Mouse (Mus musculus) forebrain, embryonic 10.5 days (tissue): ENCODE measurements around the gene Rapsn. TPM values are rescaled to one million over a fixed set of nuclear protein-coding genes. Genes with fewer than 3 reads are reported as not detected.
"Not testable (repeated sequence)": the region's sequence is repeated elsewhere in the genome, so short reads cannot be mapped to it uniquely, and the experiment has no call there.

ENCODE experiments used
- DNase-seq: peaks from one replicate; pipeline ENCODE4 v3.0.0-alpha.2; 2017; ENCODE audit warnings: low spot score; ENCODE audit errors: extremely low spot score
- H3K27ac ChIP-seq: fragments of 300-500 bp; sonication (generic); 2 replicates; pipeline ENCODE4 v1.5.1; 2016; ENCODE audit warnings: mild to moderate bottlenecking
- H3K27me3 ChIP-seq: fragments of 300-500 bp; sonication (generic); 2 replicates; pipeline ENCODE4 v1.6.1; 2016; ENCODE audit warnings: mild to moderate bottlenecking; ENCODE audit not compliant: poor library complexity, severe bottlenecking
- H3K36me3 ChIP-seq: fragments of 300-500 bp; sonication (generic); replicated peaks from 2 replicates; pipeline ENCODE4 v1.6.1; 2016; ENCODE audit warnings: mild to moderate bottlenecking, moderate library complexity
- H3K4me1 ChIP-seq: fragments of 300-500 bp; sonication (generic); 2 replicates; pipeline ENCODE4 v1.6.1; 2016
- H3K4me3 ChIP-seq: fragments of 300-500 bp; sonication (generic); 2 replicates; pipeline ENCODE4 v1.5.1; 2016; ENCODE audit warnings: mild to moderate bottlenecking, moderate library complexity
- H3K9me3 ChIP-seq: fragments of 300-500 bp; sonication (generic); 2 replicates; pipeline ENCODE4 v1.6.1; 2016; ENCODE audit warnings: mild to moderate bottlenecking, moderate library complexity
- WGBS: fragments of 180-500 bp; shearing (Covaris S2); methylation state at CpG from one replicate; pipeline ENCODE4 v1.1.7; 2016; 5-methylcytosine and 5-hydroxymethylcytosine counted together
- polyA plus RNA-seq: library from polyadenylated mRNA; unstranded; fragments of >200 nt; fragmentation: Nextera tagmentation; extraction: Ambion mirVana; gene quantifications from 2 replicates; pipeline ENCODE4 v1.2.1, GENCODE M21; 2016

Rapsn gene
- 4.9 and 5.2 TPM in 2 replicates for polyA plus RNA-seq

DNA sequence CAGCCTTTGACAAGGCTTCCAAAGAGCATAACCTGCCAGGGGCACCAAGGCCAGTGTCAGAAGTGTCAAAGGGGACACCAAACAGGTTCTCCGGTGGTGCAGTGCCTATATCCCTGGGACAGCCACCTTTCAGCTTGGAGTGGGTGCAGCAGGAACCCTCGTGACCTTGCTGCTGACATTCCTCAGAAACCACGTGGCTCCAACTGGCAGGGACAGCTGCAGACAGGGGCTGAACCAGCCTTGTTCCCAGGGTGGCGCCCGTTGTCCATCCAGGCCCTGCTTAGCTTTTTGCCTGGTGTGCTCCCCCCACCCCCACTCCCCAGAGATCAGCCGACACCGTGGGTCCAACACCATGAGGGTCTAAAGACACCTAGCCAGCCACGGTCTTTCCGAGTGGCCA is at the start of gene Rapsn:
TSS of gene Rapsn (plus strand) at position 236 of the 400 bp plus-strand sequence.
- WGBS = 80% methylated on average over 9 of the region's 9 CpGs
- Histone ChIP-seq H3K27ac (0 out of 2 replicates have a peak within 1 kb of the TSS, but pooled peaks have one; percentile 35), H3K36me3 (no peaks in the 10 kb centered on the region), H3K27me3 (no peaks in the 10 kb centered on the region), H3K4me1 (0 out of 2 replicates have a peak, but pooled peaks cover 5% of the 10 kb centered on the region), H3K4me3 (no peak within 1 kb of the TSS), H3K9me3 (no peaks in the 10 kb centered on the region)
- DNase-seq = no peak

DNA sequence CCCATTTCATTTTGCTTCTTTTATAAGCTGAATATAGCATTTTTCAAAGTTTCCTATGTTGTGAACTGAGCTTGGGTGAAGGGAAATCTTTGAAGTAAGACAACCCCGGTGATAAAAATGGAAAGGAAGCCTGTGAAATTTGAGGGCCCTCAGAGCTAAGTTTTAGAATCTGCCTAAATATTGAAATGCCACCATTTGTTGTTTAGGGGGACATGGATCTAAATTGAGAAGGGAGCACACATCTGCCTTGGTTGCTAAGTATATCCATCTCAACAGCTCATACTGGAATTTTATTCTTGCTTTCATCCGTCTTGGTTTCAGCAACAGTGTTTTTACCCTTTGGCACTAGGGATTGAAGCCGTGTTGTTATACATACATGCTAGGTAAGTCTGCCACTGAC is 49.4 kb upstream of the Rapsn start:
- Histone ChIP-seq H3K9me3 (no peaks in the 10 kb centered on the region), H3K27ac (no peak overlapping the region), H3K36me3 (peaks cover 12% of the 10 kb centered on the region), H3K4me1 (peaks cover 23% of the 10 kb centered on the region), H3K4me3 (no peak overlapping the region), H3K27me3 (no peaks in the 10 kb centered on the region)
- no peak for DNase-seq
- WGBS = 95% methylated on average over 3 of the region's 3 CpGs

DNA sequence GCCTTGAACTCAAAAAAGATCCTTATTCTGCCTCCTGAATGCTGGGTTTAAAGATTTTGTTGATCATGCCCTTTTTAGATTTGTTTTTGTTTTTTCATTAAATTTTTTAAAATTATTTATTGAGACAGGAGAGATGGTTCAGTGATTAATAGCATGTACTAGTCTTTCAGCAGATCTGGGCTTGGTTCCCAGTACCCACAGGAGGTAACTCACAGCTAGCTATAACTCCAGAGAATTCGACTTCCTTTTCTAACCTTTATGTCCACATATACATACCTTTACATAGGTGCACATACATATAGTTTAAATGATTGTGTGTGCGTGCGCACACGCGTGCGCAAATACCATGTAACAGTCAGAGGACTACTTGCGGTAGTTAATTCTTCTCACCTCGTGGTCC is 26.9 kb upstream of the Rapsn start:
- Histone ChIP-seq H3K4me3 (no peak overlapping the region), H3K27ac (no peak overlapping the region), H3K36me3 (peaks cover 99% of the 10 kb centered on the region), H3K9me3 (no peaks in the 10 kb centered on the region), H3K4me1 (no peaks in the 10 kb centered on the region), H3K27me3 (no peaks in the 10 kb centered on the region)
- WGBS = 97% methylated on average over 8 of the region's 8 CpGs
- DNase-seq = no peak

DNA sequence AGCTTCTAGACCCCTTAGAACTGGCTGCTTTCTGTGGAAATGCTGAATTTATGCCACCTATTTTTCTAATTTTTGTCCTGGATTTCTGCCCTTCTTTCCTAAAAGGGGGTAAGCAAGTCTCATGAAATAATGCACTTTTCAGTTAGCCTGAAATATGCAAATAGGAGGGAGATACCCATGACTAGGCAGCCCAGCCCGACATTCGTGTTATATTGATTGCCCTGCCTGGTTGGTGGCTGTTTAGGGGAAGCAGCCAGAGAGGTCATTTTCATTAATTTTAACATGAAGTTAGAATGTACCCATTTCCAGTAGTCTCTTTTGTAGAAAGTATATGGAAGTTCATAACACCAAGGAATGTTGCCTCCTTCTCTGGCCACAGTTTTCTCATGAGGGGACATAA is 21.5 kb upstream of the Rapsn start:
- no peaks in the 10 kb centered on the region for H3K27me3 ChIP-seq
- H3K27ac ChIP-seq = no peak overlapping the region
- peaks cover 13% of the 10 kb centered on the region; the same call in 1 of the 2 replicates for H3K4me1 ChIP-seq
- no peaks in the 10 kb centered on the region for H3K9me3 ChIP-seq
- 91% methylated on average over 2 of the region's 2 CpGs for WGBS
- DNase-seq = no peak
- no peak overlapping the region for H3K4me3 ChIP-seq
- H3K36me3 ChIP-seq = peaks cover 94% of the 10 kb centered on the region

DNA sequence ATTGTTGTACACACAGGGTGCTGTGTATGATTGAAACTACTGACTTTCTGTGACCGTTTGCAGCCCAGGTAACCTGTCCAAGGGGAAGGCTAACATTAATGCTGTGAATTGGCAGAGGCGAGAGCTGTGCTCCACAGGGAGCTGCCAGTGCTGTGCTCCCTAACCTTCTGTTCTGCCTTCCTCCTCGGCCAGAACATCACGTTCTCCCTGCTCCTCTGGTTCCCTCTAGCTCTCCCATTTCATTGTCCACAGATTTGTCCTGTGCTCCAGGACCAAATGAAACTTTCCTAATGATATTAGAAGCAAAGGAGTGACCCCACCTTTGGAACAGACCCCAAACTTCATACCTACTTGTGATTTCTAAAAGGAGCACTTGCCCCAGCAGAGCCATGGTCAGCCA is 20.0 kb upstream of the Rapsn start:
- peaks cover 13% of the 10 kb centered on the region; the same call in 1 of the 2 replicates for H3K4me1 ChIP-seq
- no peak overlapping the region for H3K27ac ChIP-seq
- H3K36me3 ChIP-seq = peaks cover 92% of the 10 kb centered on the region
- H3K27me3 ChIP-seq = no peaks in the 10 kb centered on the region
- WGBS = 90% methylated on average over 4 of the region's 4 CpGs
- no peaks in the 10 kb centered on the region for H3K9me3 ChIP-seq
- H3K4me3 ChIP-seq = no peak overlapping the region
- no peak for DNase-seq

DNA sequence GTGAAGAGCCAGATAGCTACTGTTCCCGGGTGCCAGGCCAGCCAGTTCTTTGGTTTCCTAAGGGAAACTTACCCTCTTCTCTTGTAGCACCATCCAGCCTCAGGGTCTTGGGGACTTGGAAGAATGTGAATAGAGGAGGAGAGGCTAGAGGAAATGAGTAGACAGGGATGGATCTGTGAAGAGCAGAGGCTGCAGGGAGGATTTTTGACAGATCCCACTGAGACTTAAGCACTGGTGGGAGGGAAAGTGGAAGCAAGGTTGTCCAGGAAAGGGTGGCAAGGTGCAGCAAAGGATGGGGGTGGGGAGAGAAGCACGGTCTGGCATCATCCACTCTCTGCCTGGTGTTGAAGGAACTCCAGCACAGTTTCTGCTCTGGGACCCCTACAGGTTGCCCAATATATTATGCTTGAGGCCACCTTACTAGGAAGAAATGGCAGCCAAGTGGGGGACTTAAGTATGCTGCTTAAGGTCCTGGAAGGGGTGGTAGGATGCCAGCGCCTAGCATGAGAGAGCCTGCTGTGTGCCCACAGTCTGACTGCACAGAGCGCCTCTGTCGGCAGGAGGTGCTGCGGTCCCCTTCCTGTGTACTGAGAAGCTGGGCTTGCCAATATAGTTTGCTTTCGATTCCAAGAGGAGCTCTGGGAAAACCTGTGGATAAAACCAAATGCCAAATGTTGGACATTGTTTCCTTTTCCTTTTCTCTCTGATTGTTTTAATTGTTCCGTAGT is 17.2 kb upstream of the Rapsn start:
- no peak for DNase-seq
- Histone ChIP-seq H3K36me3 (peaks cover 83% of the 10 kb centered on the region), H3K4me1 (peaks cover 13% of the 10 kb centered on the region; the same call in 1 of the 2 replicates), H3K27me3 (no peaks in the 10 kb centered on the region), H3K4me3 (no peak overlapping the region), H3K27ac (no peak overlapping the region), H3K9me3 (no peaks in the 10 kb centered on the region)
- WGBS = 87% methylated on average over 8 of the region's 8 CpGs

DNA sequence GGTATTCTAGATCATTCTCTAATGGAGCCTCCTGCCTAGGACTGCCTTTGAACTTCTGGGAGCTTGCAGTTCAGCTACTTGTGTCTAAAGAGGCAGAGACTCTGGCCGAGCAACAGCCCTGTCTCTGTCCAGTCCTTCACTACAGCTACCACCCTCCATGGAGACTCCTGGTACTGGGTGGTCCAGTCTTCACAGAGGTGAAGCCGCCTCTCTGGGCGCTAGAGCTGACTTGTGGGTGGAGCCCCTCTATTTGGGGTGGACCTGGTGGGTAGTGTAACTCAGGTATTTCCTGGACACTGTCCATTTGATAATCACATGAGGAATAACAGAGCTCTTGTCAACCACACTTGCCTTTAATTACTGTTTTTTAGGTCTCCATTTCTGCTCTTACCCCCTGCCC is 15.5 kb upstream of the Rapsn start:
- 95% methylated on average over 3 of the region's 3 CpGs for WGBS
- Histone ChIP-seq H3K27me3 (no peaks in the 10 kb centered on the region), H3K4me1 (peaks cover 13% of the 10 kb centered on the region; the same call in 1 of the 2 replicates), H3K27ac (no peak overlapping the region), H3K36me3 (peaks cover 70% of the 10 kb centered on the region), H3K9me3 (no peaks in the 10 kb centered on the region), H3K4me3 (no peak overlapping the region)
- no peak for DNase-seq

DNA sequence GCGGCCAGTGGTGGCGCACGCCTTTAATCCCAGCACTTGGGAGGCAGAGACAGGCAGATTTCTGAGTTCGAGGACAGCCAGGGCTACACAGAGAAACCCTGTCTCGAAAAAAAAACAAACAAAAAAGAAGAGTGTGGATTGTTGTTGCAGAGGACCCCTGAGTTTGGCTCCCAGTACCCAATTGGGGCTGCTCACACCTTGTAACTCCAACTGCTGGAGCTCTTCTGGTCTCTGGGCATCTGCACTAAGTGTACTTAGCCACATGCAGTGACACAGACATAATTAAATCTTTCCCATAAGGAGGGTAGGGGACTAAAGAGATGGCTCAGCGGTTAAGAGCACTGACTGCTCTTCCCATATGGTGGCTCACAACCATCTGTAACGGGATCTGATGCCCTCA is 13.2 kb upstream of the Rapsn start:
- not testable (repeated sequence) for DNase-seq, H3K27ac ChIP-seq, H3K4me3 ChIP-seq, H3K4me1 ChIP-seq, H3K27me3 ChIP-seq, H3K9me3 ChIP-seq
- WGBS = 96% methylated on average over 7 of the region's 7 CpGs
- peaks cover 48% of the 10 kb centered on the region for H3K36me3 ChIP-seq

DNA sequence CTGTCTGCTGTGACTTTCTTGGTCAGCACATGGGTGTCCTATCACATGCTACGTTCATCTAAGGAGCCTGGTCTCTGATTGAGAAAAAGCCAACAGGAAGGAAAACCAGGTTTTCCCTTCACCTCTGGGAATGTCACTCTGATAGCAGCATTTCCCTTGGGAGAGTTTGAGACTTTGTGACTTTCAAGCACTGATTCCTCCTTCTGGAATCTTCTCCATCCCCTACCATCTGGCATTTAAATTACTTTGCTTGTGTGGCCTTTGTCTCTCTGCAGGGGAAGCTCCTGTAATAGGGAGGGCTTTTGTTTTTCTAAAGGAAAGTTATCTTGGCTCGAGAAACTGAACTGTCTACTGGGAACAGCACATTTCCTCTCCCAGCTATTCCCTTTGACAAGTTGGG is 12.3 kb upstream of the Rapsn start:
- Histone ChIP-seq H3K36me3 (peaks cover 40% of the 10 kb centered on the region), H3K27ac (no peak overlapping the region), H3K4me3 (no peak overlapping the region), H3K9me3 (no peaks in the 10 kb centered on the region), H3K27me3 (no peaks in the 10 kb centered on the region), H3K4me1 (no peaks in the 10 kb centered on the region)
- no peak for DNase-seq
- 78% methylated on average over 2 of the region's 2 CpGs for WGBS

DNA sequence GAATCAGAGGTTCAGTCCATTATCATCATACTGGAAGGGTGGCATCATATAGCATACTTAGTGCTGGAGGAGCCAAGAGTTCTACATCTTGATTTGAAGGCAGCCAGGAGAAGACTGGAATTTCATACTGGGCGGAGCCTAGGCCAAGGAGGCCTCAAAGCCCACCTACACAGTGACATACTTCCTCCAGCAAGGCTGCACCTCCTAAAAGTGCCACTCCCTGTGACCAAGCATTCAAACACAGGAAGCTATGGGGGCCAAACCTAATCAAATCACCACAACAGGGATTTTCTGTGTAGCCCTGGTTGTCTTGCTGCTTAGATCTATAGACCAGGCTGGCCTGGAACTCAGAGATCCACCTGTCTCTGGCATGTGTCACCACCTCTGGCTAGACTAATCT is 11.5 kb upstream of the Rapsn start:
- WGBS = 90% methylated on average over 1 of the region's 1 CpGs
- H3K4me1 ChIP-seq = no peaks in the 10 kb centered on the region
- peaks cover 35% of the 10 kb centered on the region for H3K36me3 ChIP-seq
- no peaks in the 10 kb centered on the region for H3K27me3 ChIP-seq
- no peaks in the 10 kb centered on the region for H3K9me3 ChIP-seq
- H3K27ac ChIP-seq = no peak overlapping the region
- H3K4me3 ChIP-seq = no peak overlapping the region
- no peak for DNase-seq

DNA sequence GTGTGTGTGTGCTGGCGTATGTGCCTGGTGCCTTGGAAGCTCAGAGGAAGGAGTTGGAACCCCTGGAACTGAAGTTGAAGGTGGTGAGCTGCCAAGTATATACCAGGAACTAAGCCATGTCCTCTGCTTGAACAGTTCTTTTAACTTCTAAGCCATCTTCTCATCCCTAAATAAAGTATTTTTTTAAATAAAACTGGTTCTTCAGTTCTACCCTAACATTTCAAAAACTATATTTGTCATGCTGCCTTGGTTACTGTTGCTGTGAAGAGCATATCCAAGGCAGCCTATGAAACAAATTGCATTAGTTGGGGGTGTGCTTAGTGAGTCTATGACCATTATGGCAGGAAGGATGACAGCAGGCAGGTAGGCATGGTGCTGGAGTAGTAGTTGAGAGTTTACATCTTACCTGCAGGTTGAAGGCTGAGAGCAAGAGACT is 10.3 kb upstream of the Rapsn start:
- 95% methylated on average over 1 of the region's 1 CpGs for WGBS
- peaks cover 25% of the 10 kb centered on the region for H3K36me3 ChIP-seq
- H3K4me3 ChIP-seq = no peak overlapping the region
- no peaks in the 10 kb centered on the region for H3K9me3 ChIP-seq
- no peak for DNase-seq
- no peak overlapping the region for H3K27ac ChIP-seq
- no peaks in the 10 kb centered on the region for H3K4me1 ChIP-seq
- H3K27me3 ChIP-seq = no peaks in the 10 kb centered on the region

DNA sequence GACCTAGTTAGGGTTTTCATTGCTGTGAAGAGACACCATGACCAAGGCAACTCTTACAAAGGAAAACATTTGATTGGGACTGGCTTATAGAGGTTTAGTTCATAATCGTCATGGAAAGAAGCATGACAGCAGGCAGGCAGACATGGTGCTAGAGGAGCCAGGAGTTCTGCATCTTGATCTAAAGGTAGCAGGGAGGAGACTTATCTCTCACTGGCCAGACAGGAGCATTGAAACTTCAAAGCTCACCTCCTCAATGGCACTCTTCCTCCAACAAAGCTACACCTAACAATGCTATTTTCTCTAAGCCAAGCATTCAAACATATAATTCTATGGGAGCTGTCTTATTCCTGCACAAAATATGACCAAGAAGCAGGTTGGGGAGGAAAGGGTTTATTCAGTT is 8.9 kb upstream of the Rapsn start:
- 77% methylated on average over 1 of the region's 1 CpGs for WGBS
- Histone ChIP-seq H3K27ac (no peak overlapping the region), H3K4me1 (no peaks in the 10 kb centered on the region), H3K9me3 (no peaks in the 10 kb centered on the region), H3K36me3 (peaks cover 12% of the 10 kb centered on the region), H3K4me3 (no peak overlapping the region), H3K27me3 (no peaks in the 10 kb centered on the region)
- no peak for DNase-seq

DNA sequence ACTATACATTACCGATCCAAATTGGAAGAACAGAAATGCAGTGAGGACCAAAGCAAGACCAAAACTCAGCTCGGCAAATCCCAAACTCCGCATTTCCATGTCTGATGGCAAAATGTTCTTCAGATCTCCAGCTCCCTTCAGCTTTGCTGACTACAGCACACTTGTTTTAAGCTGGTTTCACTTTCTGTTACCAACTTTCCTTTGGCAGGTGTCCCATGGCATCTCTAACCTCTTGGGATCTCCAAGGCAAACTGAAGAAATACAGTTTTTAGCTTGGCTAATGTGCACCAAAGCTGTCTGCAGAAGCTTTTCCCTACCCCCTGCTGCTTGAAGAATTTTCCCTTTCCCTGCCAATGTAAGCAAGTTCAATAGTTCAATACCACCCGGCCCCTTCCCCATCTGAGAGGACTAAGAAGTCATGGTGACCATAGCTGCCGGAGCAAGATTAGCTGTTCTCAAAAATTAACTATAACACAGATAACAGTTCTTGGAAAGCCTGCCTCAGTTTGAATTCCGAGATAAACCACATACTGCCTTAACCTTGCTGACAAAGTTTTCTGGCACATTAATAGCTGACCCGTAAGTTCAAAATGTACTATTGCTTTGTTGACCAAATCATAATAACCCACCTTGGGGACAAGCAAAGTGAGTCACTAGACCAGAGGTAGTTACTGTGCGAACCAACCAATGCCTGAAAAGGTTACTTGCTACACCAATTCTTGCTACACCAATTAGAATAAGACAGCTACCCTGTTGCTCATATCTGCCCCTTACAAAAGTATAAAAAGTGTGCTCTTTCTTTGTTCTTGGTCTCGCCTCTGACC is 7.8 kb upstream of the Rapsn start:
- WGBS = 88% methylated on average over 9 of the region's 9 CpGs
- Histone ChIP-seq H3K4me1 (no peaks in the 10 kb centered on the region), H3K4me3 (no peak overlapping the region), H3K9me3 (no peaks in the 10 kb centered on the region), H3K36me3 (peaks cover 6% of the 10 kb centered on the region; the same call in 1 of the 2 replicates), H3K27ac (no peak overlapping the region), H3K27me3 (no peaks in the 10 kb centered on the region)
- DNase-seq = no peak
